Mouse (Mus musculus) heart, embryonic 14.5 days (tissue): ENCODE results near the gene Slc9a3r1. TPM values are rescaled to one million over a fixed set of nuclear protein-coding genes. Genes with fewer than 3 reads are reported as not detected.

Source experiments
- ATAC-seq: fragments of 200-750 bp; cut with Nextera tagmentation; 2 replicates; pipeline ENCODE4 v1.8.0; 2017; ENCODE audit warnings: low read depth, moderate TSS enrichment; ENCODE audit not compliant: insufficient number of reproducible peaks, insufficient read depth, low FRiP score
- H3K27ac ChIP-seq, 2 experiments: fragments of 200-500 bp in 1 of 2; fragments of 300-500 bp in 1 of 2; sonication (generic) in 1 of 2; replicated peaks in 1 of 2; 2 replicates each; pipeline ENCODE4 v1.5.1; 2012 to 2014; ENCODE audit warnings: low read depth in 2 of 2, low read length in 2 of 2, control low read depth in 1 of 2, mild to moderate bottlenecking in 1 of 2, mixed read lengths in 1 of 2; ENCODE audit not compliant: control insufficient read depth in 1 of 2, insufficient read depth in 1 of 2
- H3K27me3 ChIP-seq: fragments of 300-500 bp; sonication (generic); 2 replicates; pipeline ENCODE4 v1.6.1; 2014; ENCODE audit warnings: mild to moderate bottlenecking, low read length, control low read depth; ENCODE audit not compliant: control insufficient read depth, insufficient read depth
- H3K36me3 ChIP-seq: fragments of 300-500 bp; sonication (generic); 2 replicates; pipeline ENCODE4 v1.6.1; 2014; ENCODE audit warnings: mild to moderate bottlenecking, control low read depth, low read length, mixed read lengths; ENCODE audit not compliant: control insufficient read depth, insufficient read depth
- H3K4me1 ChIP-seq, 2 experiments: fragments of 200-500 bp in 1 of 2; fragments of 300-500 bp in 1 of 2; sonication (generic) in 1 of 2; 2 replicates each; pipeline ENCODE4 v1.6.1; 2012 to 2014; ENCODE audit warnings: low read length in 2 of 2, control low read depth in 1 of 2, mixed read lengths in 1 of 2; ENCODE audit not compliant: control insufficient read depth in 2 of 2, insufficient read depth in 2 of 2
- H3K4me2 ChIP-seq: fragments of 300-500 bp; sonication (generic); 2 replicates; pipeline ENCODE4 v1.6.1; 2014; ENCODE audit warnings: mild to moderate bottlenecking, low read length
- H3K4me3 ChIP-seq, 2 experiments: fragments of 200-500 bp in 1 of 2; fragments of 300-500 bp in 1 of 2; sonication (generic) in 1 of 2; 2 replicates each; pipeline ENCODE4 v1.5.1; 2012 to 2014; ENCODE audit warnings: low read length in 2 of 2, mild to moderate bottlenecking in 2 of 2, control low read depth in 1 of 2, low read depth in 1 of 2, moderate library complexity in 1 of 2; ENCODE audit not compliant: control insufficient read depth in 1 of 2, insufficient read depth in 1 of 2
- H3K9ac ChIP-seq: fragments of 300-500 bp; sonication (generic); 2 replicates; pipeline ENCODE4 v1.6.1; 2014; ENCODE audit warnings: mild to moderate bottlenecking, low read length
- H3K9me3 ChIP-seq: fragments of 300-500 bp; sonication (generic); 2 replicates; pipeline ENCODE4 v1.6.1; 2016; ENCODE audit warnings: low read length, control low read depth; ENCODE audit not compliant: control insufficient read depth
- WGBS: fragments of 180-500 bp; shearing (Covaris S2); extraction: QIAGEN DNeasy Blood & Tissue Kit; methylation state at CpG from one replicate; pipeline ENCODE4 v1.1.7; 2014; 5-methylcytosine and 5-hydroxymethylcytosine counted together
- polyA plus RNA-seq: library from polyadenylated mRNA; unstranded; fragments of >200 nt; fragmentation: Nextera tagmentation; extraction: Ambion mirVana; gene quantifications from 2 replicates; pipeline ENCODE4 v1.2.1, GENCODE M21; 2014

The Slc9a3r1 gene
- polyA plus RNA-seq, 1 experiment from 2014 or later: 21.9 TPM

DNA sequence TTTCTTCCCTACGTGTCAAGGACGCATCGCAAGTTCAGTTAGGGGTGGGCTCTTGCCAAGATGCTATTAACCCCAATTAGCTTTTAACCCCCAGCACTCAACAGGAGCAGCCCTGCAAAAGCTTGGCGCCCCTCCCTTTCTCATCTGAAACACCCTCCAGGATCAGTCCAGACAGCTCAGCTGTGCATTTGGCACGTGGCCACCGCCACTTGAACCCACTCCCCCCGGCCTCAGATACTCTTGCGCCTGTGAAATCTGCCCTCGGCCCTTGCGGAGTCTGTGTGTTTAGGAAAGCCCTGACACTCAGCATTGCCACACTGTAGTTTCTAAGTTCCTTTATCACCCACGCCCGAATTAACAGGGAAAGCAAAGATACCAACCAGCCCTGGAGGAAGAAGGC, 58.9 kb downstream of the Slc9a3r1 start:
- no peaks in the 10 kb centered on the region for H3K27me3 ChIP-seq
- peak; percentile 52 for ATAC-seq
- H3K36me3 ChIP-seq: no peaks in the 10 kb centered on the region
- H3K4me2 ChIP-seq: peak overlapping the region; percentile 44
- H3K9me3 ChIP-seq: no peaks in the 10 kb centered on the region
- WGBS: 6% methylated on average over 12 of the region's 12 CpGs
- H3K4me1 ChIP-seq: peaks cover 76 to 86% of the 10 kb centered on the region in 2 experiments
- peak overlapping the region in 1 of 2 experiments; percentile 4; a peak in 1 of 4 replicates for H3K4me3 ChIP-seq
- 0 out of 2 replicates have a peak overlapping the region, but pooled peaks have one; percentile 16 for H3K9ac ChIP-seq
- H3K27ac ChIP-seq: peak overlapping the region; percentile 82 to 83

DNA sequence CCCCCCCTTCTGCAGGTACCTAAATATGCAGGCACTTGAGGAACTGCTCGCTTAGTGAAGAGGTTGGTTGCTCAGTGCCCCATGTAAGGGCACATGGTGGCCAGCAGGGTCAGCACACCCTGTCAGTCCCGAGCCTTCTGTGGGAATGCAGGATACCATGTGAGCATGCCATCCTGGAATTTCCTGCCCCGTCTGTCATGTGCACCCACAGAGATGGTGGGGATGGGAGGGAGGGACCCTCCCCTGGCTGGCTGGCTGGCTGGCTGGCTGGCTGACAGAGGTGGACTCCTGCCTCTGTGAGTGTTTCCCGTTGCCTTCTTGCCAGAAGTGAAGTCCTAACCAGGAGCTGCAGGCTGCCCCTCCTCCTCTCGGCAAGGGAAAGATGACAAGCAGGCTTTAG, 59.4 kb downstream of the Slc9a3r1 start:
- peak; percentile 65 for ATAC-seq

DNA sequence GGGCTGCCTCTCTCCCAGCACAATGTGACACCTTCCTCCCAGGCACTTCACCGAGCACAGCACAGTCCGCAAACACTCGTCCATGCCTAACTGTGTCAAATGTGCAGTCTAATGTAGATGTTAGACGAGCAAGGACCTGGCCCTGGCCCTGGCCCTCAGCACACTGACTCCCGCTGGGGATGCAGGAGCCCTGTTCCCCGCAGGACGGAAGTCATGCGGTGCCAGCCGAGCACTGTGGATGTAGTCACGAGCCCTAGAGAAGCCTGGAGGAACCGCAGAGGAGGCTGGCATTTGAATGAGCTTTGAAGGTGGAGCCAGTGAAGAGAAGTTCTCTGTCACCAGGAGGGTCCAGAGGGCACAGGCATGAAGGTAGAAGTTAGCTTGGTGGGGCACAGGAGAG, 60.3 kb downstream of the Slc9a3r1 start:
- H3K4me3 ChIP-seq: no peak overlapping the region
- no peak for ATAC-seq
- peak overlapping the region; percentile 82 to 83 for H3K27ac ChIP-seq
- WGBS: 42% methylated on average over 11 of the region's 11 CpGs
- peak overlapping the region; percentile 44 for H3K4me2 ChIP-seq
- H3K9me3 ChIP-seq: no peaks in the 10 kb centered on the region
- H3K36me3 ChIP-seq: no peaks in the 10 kb centered on the region
- H3K4me1 ChIP-seq: peaks cover 75 to 84% of the 10 kb centered on the region in 2 experiments
- peak overlapping the region; percentile 54 for H3K9ac ChIP-seq
- no peaks in the 10 kb centered on the region for H3K27me3 ChIP-seq

More for the DNA sequence above, 59.4 kb downstream of the Slc9a3r1 start:
- H3K27ac ChIP-seq: peak overlapping the region; percentile 82 to 83
- H3K4me2 ChIP-seq: peak overlapping the region; percentile 44
- 4% methylated on average over 5 of the region's 5 CpGs for WGBS
- peak overlapping the region; percentile 54 for H3K9ac ChIP-seq
- H3K36me3 ChIP-seq: no peaks in the 10 kb centered on the region
- H3K4me3 ChIP-seq: no peak overlapping the region
- no peaks in the 10 kb centered on the region for H3K9me3 ChIP-seq
- H3K27me3 ChIP-seq: no peaks in the 10 kb centered on the region
- H3K4me1 ChIP-seq: peaks cover 75 to 87% of the 10 kb centered on the region in 2 experiments

DNA sequence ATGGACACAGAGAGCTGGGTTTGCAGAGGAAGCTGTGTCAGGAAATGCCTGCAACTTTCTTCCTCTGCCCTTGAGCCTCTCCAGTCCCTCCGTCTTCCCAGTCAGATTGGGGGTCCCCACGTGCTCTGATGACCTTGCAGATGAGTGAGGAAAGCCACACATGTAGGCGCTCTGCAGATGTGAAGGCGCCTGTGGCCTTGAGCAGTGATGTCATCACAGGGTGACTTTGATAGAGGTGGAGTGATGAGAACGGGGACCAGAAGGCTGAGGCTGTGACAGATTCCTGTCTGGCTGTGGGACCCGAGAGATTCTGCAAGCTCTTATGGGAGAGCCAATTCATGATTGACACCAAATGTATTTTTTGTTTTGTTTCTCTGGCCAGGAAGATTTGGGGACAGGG, 60.7 kb downstream of the Slc9a3r1 start:
- Histone ChIP-seq H3K9ac (peak overlapping the region; percentile 54), H3K4me2 (no peak overlapping the region), H3K4me3 (no peak overlapping the region), H3K36me3 (no peaks in the 10 kb centered on the region), H3K4me1 (peaks cover 71 to 83% of the 10 kb centered on the region in 2 experiments), H3K27ac (peak overlapping the region; percentile 30 to 83; a peak in 3 of 4 replicates), H3K9me3 (no peaks in the 10 kb centered on the region), H3K27me3 (no peaks in the 10 kb centered on the region)
- 12% methylated on average over 6 of the region's 6 CpGs for WGBS
- no peak for ATAC-seq

DNA sequence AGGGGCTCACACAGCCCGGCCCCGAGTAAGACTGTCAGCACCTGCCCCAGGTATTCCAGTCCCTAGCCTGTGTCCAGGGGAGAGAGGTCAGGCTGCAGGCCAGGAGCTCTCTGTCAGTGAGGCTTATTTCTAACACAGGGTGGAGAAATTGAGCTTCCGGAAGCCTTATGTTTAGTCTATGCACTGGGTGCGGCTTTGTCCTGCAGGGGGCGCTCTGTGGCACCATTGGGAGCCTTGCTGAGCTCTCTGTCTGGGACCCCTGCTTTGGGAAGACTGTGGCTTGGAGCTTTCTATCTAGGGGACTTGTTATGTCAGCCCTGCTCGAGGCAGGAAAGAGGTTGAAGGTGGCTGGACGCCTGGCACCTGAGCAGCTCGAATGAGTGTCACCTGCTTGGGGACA, 61.7 kb downstream of the Slc9a3r1 start:
- no peak overlapping the region for H3K27ac ChIP-seq
- H3K4me2 ChIP-seq: no peak overlapping the region
- no peak overlapping the region for H3K9ac ChIP-seq
- no peaks in the 10 kb centered on the region for H3K36me3 ChIP-seq
- no peak for ATAC-seq
- peaks cover 70 to 83% of the 10 kb centered on the region in 2 experiments for H3K4me1 ChIP-seq
- H3K9me3 ChIP-seq: no peaks in the 10 kb centered on the region
- no peaks in the 10 kb centered on the region for H3K27me3 ChIP-seq
- 35% methylated on average over 8 of the region's 8 CpGs for WGBS
- H3K4me3 ChIP-seq: no peak overlapping the region

DNA sequence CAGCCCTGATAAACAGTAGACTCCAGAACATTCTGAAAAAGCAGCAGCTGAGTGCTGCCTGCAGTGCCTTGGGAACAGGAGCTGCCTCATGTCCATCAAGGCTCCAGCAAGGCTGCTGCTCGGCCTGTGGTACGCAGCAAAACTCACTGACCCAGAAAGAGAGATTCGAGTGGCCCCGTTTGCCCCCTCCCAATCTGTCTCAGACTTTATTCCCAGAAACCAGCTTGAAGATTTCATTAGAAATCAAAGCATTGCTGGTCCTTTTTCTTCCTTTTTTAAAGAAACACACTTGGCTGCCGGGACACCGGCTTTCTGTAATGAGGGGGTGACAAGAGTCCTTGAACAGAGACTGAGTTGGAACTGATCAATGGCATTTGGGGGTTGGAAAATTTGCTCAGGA, 62.2 kb downstream of the Slc9a3r1 start:
- Histone ChIP-seq H3K9ac (no peak overlapping the region), H3K27ac (no peak overlapping the region), H3K4me3 (no peak overlapping the region), H3K27me3 (no peaks in the 10 kb centered on the region), H3K9me3 (no peaks in the 10 kb centered on the region), H3K4me2 (no peak overlapping the region), H3K36me3 (no peaks in the 10 kb centered on the region), H3K4me1 (peaks cover 69 to 81% of the 10 kb centered on the region in 2 experiments)
- ATAC-seq: no peak
- WGBS: 90% methylated on average over 6 of the region's 6 CpGs

DNA sequence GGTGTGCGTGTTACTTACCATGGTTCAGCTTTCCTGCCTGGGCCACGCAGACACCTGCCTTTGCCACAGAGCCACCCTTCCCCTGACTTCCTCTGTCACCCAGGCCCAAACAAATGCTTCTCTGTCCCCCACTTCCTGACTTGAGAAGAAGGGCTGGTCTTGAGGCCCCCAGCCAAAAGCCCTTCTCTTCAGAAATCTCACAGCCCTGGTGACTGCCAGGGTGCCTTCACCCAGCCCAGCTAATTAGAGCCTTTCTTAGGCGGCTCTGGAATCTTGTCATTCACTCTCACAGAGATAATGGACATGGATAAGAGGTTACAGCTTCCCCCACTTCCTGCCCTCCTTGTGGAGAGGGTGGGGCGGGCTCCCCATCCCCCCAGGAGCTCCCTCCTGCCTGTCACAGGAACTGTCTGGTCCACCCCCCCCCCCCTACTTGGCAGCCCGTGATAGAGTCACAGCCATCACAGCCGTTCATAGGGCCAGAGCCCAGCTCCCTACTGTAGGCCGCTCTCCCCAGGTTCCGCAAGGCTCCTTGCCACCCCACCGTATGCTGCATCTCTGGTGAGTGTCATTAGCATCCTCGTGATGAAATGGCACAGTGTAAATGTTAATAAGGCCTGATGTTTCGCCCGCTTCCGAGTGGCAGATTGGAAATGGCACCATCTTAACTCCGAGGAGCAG, 63.8 kb downstream of the Slc9a3r1 start:
- peaks cover 67 to 80% of the 10 kb centered on the region in 2 experiments for H3K4me1 ChIP-seq
- no peak overlapping the region for H3K9ac ChIP-seq
- H3K4me3 ChIP-seq: no peak overlapping the region
- ATAC-seq: peak; percentile 11; the same call in 1 of the 2 replicates
- 0 out of 2 replicates have a peak overlapping the region, but pooled peaks have one; percentile 14 for H3K4me2 ChIP-seq
- 39% methylated on average over 14 of the region's 14 CpGs for WGBS
- H3K9me3 ChIP-seq: no peaks in the 10 kb centered on the region
- peak overlapping the region in 1 of 2 experiments; percentile 56; a peak in 2 of 4 replicates for H3K27ac ChIP-seq
- no peaks in the 10 kb centered on the region for H3K36me3 ChIP-seq
- H3K27me3 ChIP-seq: no peaks in the 10 kb centered on the region
